Mouse (Mus musculus): Measurements from ENCODE around the gene Swi5. TPM values are rescaled to one million over a fixed set of nuclear protein-coding genes. Genes with fewer than 3 reads are reported as not detected.

Gene Swi5
- polyA plus RNA-seq, 2 experiments, result 221 to 324 TPM

DNA sequence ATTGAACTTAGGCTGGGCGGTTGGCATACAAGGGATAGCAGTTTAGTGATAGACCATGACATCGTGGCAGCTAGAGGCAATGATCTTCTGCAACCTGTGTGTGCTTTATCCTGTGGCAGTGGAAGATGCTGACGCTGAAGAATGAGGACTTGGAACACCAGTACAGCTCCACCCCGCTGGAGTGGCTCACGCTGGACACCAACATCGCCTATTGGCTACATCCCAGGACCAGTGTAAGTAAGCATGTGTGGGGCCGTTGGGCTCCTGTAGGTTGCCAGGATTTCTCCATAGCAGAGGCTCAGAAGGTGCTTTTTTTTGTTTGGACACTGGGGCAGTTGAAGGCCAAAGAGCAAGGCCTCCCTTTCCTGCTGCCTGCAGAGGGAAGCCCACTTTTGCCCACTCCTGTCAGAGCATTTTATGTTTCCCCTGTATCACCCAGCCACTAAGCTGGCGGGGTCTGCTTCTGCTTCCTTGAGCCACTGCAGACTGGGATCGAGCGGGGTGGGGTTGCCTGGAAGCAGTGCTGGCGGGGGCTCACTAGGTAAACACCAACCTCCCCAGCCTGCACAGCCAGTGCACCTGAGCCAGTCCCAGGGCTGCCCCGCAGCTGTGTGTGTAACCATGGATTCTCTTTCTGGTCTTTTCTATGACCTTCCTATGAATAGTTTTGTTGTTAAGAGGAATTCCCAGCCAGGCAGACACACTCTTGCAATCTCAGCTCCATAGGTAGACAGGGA lies 35.9 kb downstream of the Swi5 start:
- no peak overlapping the region for H3K9ac ChIP-seq (ENCODE audit: low read depth, low read length, severe bottlenecking)
- no peak overlapping the region for H3K27ac ChIP-seq (replicated peaks; ENCODE audit: low read depth, low read length)
- DNase-seq (ENCODE audit: low spot score), result no peak
- TF ChIP-seq POLR2A (IDR thresholded peaks at IDR 0.05; ENCODE audit: borderline replicate concordance, extremely low read depth, insufficient read depth, insufficient read length), result no peak
- H3K9me3 ChIP-seq (ENCODE audit: control insufficient read depth, low read length), result no peaks in the 10 kb centered on the region
- no peak overlapping the region for H3K4me3 ChIP-seq (replicated peaks; ENCODE audit: low read length)
- no peaks in the 10 kb centered on the region for H3K27me3 ChIP-seq (ENCODE audit: control insufficient read depth, insufficient read depth, low read length)
- WGBS, result 92% methylated on average over 12 of the region's 12 CpGs
- H3K4me1 ChIP-seq (ENCODE audit: control insufficient read depth, insufficient read depth, low read length), result no peaks in the 10 kb centered on the region
- H3K4me2 ChIP-seq (replicated peaks; ENCODE audit: low read depth, low read length, severe bottlenecking), result no peak overlapping the region
- ATAC-seq (ENCODE audit: low FRiP score, low read depth), result no peak
- peaks cover 83% of the 10 kb centered on the region for H3K36me3 ChIP-seq (ENCODE audit: control insufficient read depth, insufficient read depth, low read length)

DNA sequence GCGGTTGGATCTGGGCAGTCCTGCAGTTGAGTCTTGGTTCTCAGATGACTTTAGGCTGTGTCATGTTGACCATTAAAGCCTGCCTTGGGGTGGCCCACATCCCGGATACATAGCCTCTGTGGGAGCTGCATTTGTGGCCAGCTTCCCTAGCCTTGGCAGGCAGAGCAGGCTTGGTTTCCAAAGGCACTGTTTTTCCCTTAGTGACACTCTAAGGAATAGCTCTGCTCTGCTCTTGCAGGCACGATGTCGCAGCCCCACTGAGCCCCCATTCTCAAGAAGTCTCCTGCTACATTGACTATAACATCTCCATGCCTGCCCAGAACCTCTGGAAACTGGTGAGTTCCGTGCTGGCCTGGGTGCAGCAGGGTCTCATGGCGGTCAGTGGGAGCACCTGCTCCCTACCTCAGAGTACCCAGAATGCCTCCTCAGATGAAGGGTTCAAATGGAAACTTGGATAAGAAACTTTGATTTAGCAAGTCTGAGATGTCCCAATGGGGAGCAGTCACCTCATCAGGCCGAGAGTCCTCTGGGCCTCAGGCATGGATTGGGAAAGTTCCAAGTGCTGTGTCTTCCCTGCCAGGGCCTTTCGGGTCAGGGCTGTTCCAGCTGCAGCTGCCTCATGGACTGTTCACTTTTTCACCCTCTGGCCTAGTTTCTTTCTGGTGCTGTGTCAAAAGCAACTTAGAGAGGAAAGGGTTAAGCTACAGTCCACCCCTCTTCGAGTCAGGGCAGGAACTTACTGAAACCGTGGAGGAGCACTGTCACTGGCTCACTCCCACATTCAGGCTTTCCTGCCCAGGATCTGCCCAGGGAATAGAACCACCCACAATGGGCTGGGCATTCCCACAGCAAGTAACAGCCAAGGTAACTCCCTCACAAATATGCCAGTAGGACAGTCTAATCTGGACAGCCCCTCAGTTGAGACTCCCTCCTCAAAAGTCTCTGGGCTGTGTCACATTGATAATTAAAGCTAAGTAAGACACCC lies 39.2 kb downstream of the Swi5 start:
- Histone ChIP-seq H3K27me3 (ENCODE audit: control insufficient read depth, insufficient read depth, low read length) (no peaks in the 10 kb centered on the region), H3K9ac (ENCODE audit: low read depth, low read length, severe bottlenecking) (no peak overlapping the region), H3K36me3 (ENCODE audit: control insufficient read depth, insufficient read depth, low read length) (peaks cover 87% of the 10 kb centered on the region), H3K4me1 (ENCODE audit: control insufficient read depth, insufficient read depth, low read length) (no peaks in the 10 kb centered on the region), H3K4me2 (replicated peaks; ENCODE audit: low read depth, low read length, severe bottlenecking) (no peak overlapping the region), H3K4me3 (replicated peaks; ENCODE audit: low read length) (no peak overlapping the region), H3K9me3 (ENCODE audit: control insufficient read depth, low read length) (no peaks in the 10 kb centered on the region), H3K27ac (replicated peaks; ENCODE audit: low read depth, low read length) (no peak overlapping the region)
- ATAC-seq (ENCODE audit: low FRiP score, low read depth) (no peak), DNase-seq (ENCODE audit: low spot score) (no peak)
- no peak for TF ChIP-seq POLR2A (IDR thresholded peaks at IDR 0.05; ENCODE audit: borderline replicate concordance, extremely low read depth, insufficient read depth, insufficient read length)
- 73% methylated on average over 10 of the region's 10 CpGs for WGBS

DNA sequence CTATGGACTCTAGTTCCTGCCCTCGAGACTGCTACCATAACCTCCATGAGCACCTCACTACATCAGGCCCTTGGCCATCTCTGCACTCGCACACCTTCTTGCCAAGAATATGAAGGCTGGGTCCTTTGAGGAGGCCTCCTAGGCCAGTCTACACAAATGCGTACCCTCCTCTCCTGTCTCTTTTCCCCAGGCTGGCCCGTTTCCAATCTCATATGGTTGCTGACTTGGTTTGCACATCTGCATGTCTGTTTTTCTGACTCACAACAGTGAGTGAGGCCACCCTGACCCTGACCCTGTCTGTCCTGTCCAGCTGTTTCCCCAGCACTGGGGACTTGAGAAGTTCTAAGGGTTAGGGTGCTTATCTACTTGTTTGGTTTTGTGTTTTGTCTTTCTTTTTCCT lies 41.1 kb downstream of the Swi5 start:
- no peak for ATAC-seq (ENCODE audit: low FRiP score, low read depth)
- peaks cover 82% of the 10 kb centered on the region for H3K36me3 ChIP-seq (ENCODE audit: control insufficient read depth, insufficient read depth, low read length)

DNA sequence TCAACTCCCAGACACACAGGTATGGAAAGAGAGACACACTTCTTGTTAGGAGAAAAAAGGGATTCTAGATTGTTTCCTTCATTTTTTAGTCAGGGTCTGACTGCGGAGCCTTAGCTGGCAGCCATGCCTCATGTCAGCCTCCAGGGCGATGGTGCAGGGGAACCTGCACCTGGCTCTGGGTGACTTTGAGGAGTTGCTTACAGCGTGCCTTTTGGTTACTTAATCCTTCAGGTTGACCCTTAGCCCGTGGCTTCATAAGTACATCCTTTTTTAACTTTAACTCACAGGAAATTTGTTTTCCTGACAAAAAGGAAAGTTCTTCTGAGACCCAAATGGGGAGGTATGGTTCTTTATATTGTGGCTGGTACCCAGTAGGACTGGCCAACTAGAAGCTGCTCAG lies 44.9 kb downstream of the Swi5 start:
- ATAC-seq (ENCODE audit: low FRiP score, low read depth), result no peak
- 83% methylated on average over 4 of the region's 4 CpGs for WGBS
- no peaks in the 10 kb centered on the region for H3K4me1 ChIP-seq (ENCODE audit: control insufficient read depth, insufficient read depth, low read length)
- TF ChIP-seq POLR2A (IDR thresholded peaks at IDR 0.05; ENCODE audit: borderline replicate concordance, extremely low read depth, insufficient read depth, insufficient read length), result no peak
- peaks cover 49% of the 10 kb centered on the region for H3K36me3 ChIP-seq (ENCODE audit: control insufficient read depth, insufficient read depth, low read length)
- no peaks in the 10 kb centered on the region for H3K27me3 ChIP-seq (ENCODE audit: control insufficient read depth, insufficient read depth, low read length)
- H3K4me3 ChIP-seq (replicated peaks; ENCODE audit: low read length), result no peak overlapping the region
- no peak for DNase-seq (ENCODE audit: low spot score)
- no peak overlapping the region for H3K9ac ChIP-seq (ENCODE audit: low read depth, low read length, severe bottlenecking)
- H3K9me3 ChIP-seq (ENCODE audit: control insufficient read depth, low read length), result no peaks in the 10 kb centered on the region
- H3K4me2 ChIP-seq (replicated peaks; ENCODE audit: low read depth, low read length, severe bottlenecking), result no peak overlapping the region
- H3K27ac ChIP-seq (replicated peaks; ENCODE audit: low read depth, low read length), result no peak overlapping the region

More for the DNA sequence above, 41.1 kb downstream of the Swi5 start:
- no peak for DNase-seq (ENCODE audit: low spot score)
- Histone ChIP-seq H3K9ac (ENCODE audit: low read depth, low read length, severe bottlenecking) (no peak overlapping the region), H3K4me3 (replicated peaks; ENCODE audit: low read length) (no peak overlapping the region), H3K4me1 (ENCODE audit: control insufficient read depth, insufficient read depth, low read length) (no peaks in the 10 kb centered on the region), H3K27me3 (ENCODE audit: control insufficient read depth, insufficient read depth, low read length) (no peaks in the 10 kb centered on the region), H3K9me3 (ENCODE audit: control insufficient read depth, low read length) (no peaks in the 10 kb centered on the region), H3K27ac (replicated peaks; ENCODE audit: low read depth, low read length) (no peak overlapping the region), H3K4me2 (replicated peaks; ENCODE audit: low read depth, low read length, severe bottlenecking) (no peak overlapping the region)
- WGBS, result 88% methylated on average over 4 of the region's 4 CpGs
- TF ChIP-seq POLR2A (IDR thresholded peaks at IDR 0.05; ENCODE audit: borderline replicate concordance, extremely low read depth, insufficient read depth, insufficient read length), result no peak

DNA sequence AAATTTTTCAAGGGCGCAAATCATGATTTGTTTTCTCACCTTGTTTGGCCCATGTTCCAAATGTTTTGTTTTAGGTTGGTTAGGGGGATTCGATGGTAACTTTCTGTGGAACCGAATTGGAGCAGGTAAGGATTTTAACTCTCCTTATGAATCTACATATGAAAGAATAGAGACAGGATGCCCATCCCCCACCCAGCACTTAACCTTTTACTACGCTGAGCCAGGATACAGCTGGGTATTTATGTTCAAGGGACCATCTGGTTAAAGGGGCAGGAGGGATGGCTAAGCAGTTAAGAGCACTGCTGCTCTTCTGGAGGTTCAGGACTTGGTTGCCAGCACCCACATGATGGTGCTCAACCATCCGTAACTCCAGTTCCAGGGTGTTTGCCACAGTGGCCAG lies 47.3 kb downstream of the Swi5 start:
- H3K27me3 ChIP-seq (ENCODE audit: control insufficient read depth, insufficient read depth, low read length), result no peaks in the 10 kb centered on the region
- no peak overlapping the region for H3K4me3 ChIP-seq (replicated peaks; ENCODE audit: low read length)
- no peak for ATAC-seq (ENCODE audit: low FRiP score, low read depth)
- TF ChIP-seq POLR2A (IDR thresholded peaks at IDR 0.05; ENCODE audit: borderline replicate concordance, extremely low read depth, insufficient read depth, insufficient read length), result no peak
- H3K4me1 ChIP-seq (ENCODE audit: control insufficient read depth, insufficient read depth, low read length), result peaks cover 7% of the 10 kb centered on the region
- WGBS, result 74% methylated on average over 5 of the region's 5 CpGs
- H3K9ac ChIP-seq (ENCODE audit: low read depth, low read length, severe bottlenecking), result no peak overlapping the region
- H3K9me3 ChIP-seq (ENCODE audit: control insufficient read depth, low read length), result no peaks in the 10 kb centered on the region
- peaks cover 31% of the 10 kb centered on the region; the same call in 1 of the 2 replicates for H3K36me3 ChIP-seq (ENCODE audit: control insufficient read depth, insufficient read depth, low read length)
- H3K27ac ChIP-seq (replicated peaks; ENCODE audit: low read depth, low read length), result no peak overlapping the region
- DNase-seq (ENCODE audit: low spot score), result no peak
- H3K4me2 ChIP-seq (replicated peaks; ENCODE audit: low read depth, low read length, severe bottlenecking), result no peak overlapping the region
